Mouse (Mus musculus) myocyte (in vitro differentiated cells): ENCODE results near the gene Hist1h2ae. TPM values are rescaled to one million over a fixed set of nuclear protein-coding genes. Genes with fewer than 3 reads are reported as not detected.
"Not testable (repeated sequence)": the region's sequence is repeated elsewhere in the genome, so short reads cannot be mapped to it uniquely, and the experiment has no call there.

Experiments used
- H3K27me3 ChIP-seq: one replicate; pipeline ENCODE4 v1.6.1; 2011; ENCODE audit not compliant: control insufficient read depth, insufficient read depth, insufficient read length
- H3K36me3 ChIP-seq: one replicate; pipeline ENCODE4 v1.6.1; 2011; ENCODE audit not compliant: control insufficient read depth, insufficient read depth
- H3K4me2 ChIP-seq: one replicate; pipeline ENCODE4 v1.6.1; 2011; ENCODE audit warnings: low read depth, control low read depth
- H3K4me3 ChIP-seq: one replicate; pipeline ENCODE4 v1.5.1; 2011; ENCODE audit warnings: mild to moderate bottlenecking, control low read depth, moderate library complexity
- H3K79me2 ChIP-seq: one replicate; pipeline ENCODE4 v1.6.1; 2011; ENCODE audit not compliant: control insufficient read depth, insufficient read depth
- H3ac ChIP-seq: one replicate; pipeline ENCODE4 v1.6.1; 2011; ENCODE audit not compliant: control insufficient read depth, insufficient read length
- E2F4 ChIP-seq: IDR thresholded peaks from one replicate; pipeline ENCODE4 v1.6.1; 2011; ENCODE audit warnings: mild to moderate bottlenecking, control low read depth, moderate library complexity; ENCODE audit not compliant: insufficient read depth
- MAX ChIP-seq: IDR thresholded peaks from one replicate; pipeline ENCODE4 v1.6.1; 2011; ENCODE audit warnings: low read depth, mild to moderate bottlenecking, control low read depth
- MYOD1 ChIP-seq, 3 experiments: IDR thresholded peaks; one replicate each; pipeline ENCODE4 v1.6.1; 2011; ENCODE audit warnings: control low read depth in 2 of 3, low read depth in 2 of 3, mild to moderate bottlenecking in 2 of 3, moderate library complexity in 1 of 3; ENCODE audit not compliant: insufficient read length in 2 of 3, control insufficient read depth in 1 of 3
- MYOG ChIP-seq, 3 experiments: IDR thresholded peaks; one replicate each; pipeline ENCODE4 v1.6.1; 2011; ENCODE audit warnings: control low read depth in 2 of 3, low read depth in 2 of 3, mild to moderate bottlenecking in 2 of 3; ENCODE audit not compliant: insufficient read length in 2 of 3, control insufficient read depth in 1 of 3, insufficient read depth in 1 of 3
- POLR2A ChIP-seq: IDR thresholded peaks from one replicate; pipeline ENCODE4 v1.6.1; 2011; ENCODE audit warnings: low read depth, mild to moderate bottlenecking, control low read depth, moderate library complexity; ENCODE audit not compliant: insufficient read length
- POLR2AphosphoS2 ChIP-seq: IDR thresholded peaks from one replicate; pipeline ENCODE4 v1.6.1; 2011; ENCODE audit warnings: low read depth, control low read depth; ENCODE audit not compliant: insufficient read length
- REST ChIP-seq: IDR thresholded peaks from one replicate; pipeline ENCODE4 v1.6.1; 2011; ENCODE audit warnings: mild to moderate bottlenecking, control low read depth, moderate library complexity; ENCODE audit not compliant: insufficient read depth, insufficient read length
- SRF ChIP-seq: IDR thresholded peaks from one replicate; pipeline ENCODE4 v1.6.1; 2011; ENCODE audit warnings: low read depth; ENCODE audit not compliant: control insufficient read depth, insufficient read length
- TCF12 ChIP-seq: IDR thresholded peaks from one replicate; pipeline ENCODE4 v1.6.1; 2011; ENCODE audit warnings: mild to moderate bottlenecking, control low read depth; ENCODE audit not compliant: poor library complexity, insufficient read depth, severe bottlenecking
- TCF3 ChIP-seq: IDR thresholded peaks from one replicate; pipeline ENCODE4 v1.6.1; 2011; ENCODE audit warnings: low read depth, control low read depth; ENCODE audit not compliant: insufficient read length
- USF1 ChIP-seq: IDR thresholded peaks from one replicate; pipeline ENCODE4 v1.6.1; 2011; ENCODE audit warnings: low read depth, mild to moderate bottlenecking, control low read depth, moderate library complexity
- polyA plus RNA-seq: library from polyadenylated mRNA; unstranded; fragments of >200 nt; fragmentation: generic; extraction: Trizol; gene quantifications from one replicate; pipeline ENCODE4 v1.2.1, GENCODE M21; 2012; ENCODE audit warnings: missing spikeins

Gene Hist1h2ae
- polyA plus RNA-seq, 1 experiment = 4.5 TPM

DNA sequence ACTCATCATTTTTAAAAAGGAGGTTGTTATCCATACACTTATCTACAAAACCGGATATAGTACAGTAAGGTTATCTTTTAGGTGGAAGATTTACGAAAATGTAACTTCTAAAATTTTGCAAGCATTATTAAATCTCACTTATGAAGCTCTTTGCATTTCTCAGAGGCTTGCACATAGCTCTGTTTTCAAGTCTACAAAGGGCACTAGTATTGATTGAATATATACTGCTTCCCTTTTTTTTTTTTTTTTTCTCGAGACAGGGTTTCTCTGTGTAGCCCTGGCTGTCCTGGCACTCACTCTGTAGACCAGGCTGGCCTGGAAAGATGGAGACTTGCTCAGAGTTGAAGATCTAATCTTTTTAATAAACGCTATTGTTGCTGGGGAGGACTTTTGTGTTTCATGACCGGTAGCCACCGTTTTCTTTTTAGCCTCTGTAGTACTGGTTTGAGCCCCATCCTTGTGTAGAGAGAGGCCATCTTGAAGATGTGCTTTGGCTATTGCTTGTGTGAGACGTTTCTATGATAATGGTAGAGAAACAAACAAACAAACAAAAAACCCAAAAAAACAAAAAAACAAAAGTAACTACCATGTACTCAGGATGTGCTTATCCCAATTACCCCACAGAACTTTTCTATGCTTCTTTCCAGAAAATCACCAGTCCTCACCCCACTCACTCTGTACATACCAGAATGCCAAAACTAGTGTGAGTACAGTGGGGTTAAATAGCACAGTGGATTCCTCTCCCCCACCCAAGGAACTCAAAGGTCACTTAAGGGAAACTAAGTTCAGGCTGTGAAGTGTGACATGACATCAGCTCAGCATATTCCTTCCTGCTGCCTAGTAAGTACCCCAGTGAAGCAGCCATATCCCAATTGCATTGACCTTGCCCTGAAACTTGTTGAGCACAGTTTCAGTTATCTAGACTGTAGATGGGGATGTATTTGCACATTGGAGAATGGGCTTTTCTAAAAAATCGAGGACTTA, 18.8 kb downstream of the Hist1h2ae start:
- Histone ChIP-seq H3K27me3 (no peaks in the 10 kb centered on the region), H3K4me3 (peak overlapping the region; percentile 17), H3K79me2 (no peaks in the 10 kb centered on the region), H3ac (no peak overlapping the region), H3K36me3 (no peaks in the 10 kb centered on the region), H3K4me2 (peak overlapping the region; percentile 62)
- no peak for TF ChIP-seq E2F4
- no peak for TF ChIP-seq USF1
- no peak for TF ChIP-seq MYOD1 (IDR thresholded peaks at IDR 0.05; ENCODE audit: control insufficient read depth in 1 of 3, insufficient read length in 2 of 3, low read depth in 2 of 3)
- no peak for TF ChIP-seq SRF

DNA sequence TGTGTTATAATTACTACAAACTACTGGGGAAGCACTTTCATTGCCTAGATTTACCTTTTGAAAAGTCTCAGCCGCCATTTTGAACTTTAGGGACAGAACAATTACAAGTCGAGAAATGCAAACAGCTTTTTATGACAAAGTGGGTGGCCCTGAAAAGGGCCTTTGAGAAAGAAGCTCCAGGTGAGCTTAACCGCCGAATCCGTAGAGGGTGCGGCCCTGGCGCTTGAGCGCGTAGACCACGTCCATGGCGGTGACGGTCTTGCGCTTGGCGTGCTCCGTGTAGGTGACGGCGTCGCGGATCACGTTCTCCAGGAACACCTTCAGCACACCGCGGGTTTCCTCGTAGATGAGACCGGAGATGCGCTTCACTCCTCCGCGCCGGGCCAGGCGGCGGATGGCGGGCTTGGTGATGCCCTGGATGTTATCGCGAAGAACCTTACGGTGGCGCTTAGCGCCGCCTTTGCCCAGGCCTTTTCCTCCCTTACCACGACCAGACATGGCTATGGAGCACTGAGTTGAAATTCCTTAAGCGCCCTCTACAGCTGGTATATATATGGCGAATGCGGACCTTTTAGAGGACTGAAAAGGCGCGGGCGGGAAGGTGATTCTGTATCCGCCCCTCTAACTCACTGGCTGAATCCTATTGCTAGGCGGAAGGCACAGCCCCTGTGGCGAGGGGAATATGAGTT, 19.7 kb downstream of the Hist1h2ae start, which contains the start of gene Hist1h4f:
TSS of gene Hist1h4f (minus strand) at position 503 of the 689 bp plus-strand sequence.
- TF ChIP-seq SRF (peak; percentile 41), E2F4 (peak; percentile 86), POLR2AphosphoS2 (peak; percentile 99), POLR2A (peak; percentile 92)
- Histone ChIP-seq H3K4me2 (peak within 1 kb of the TSS; percentile 62), H3K4me3 (peak within 1 kb of the TSS; percentile 17)
- not testable (repeated sequence) for H3ac ChIP-seq, H3K79me2 ChIP-seq, H3K36me3 ChIP-seq, H3K27me3 ChIP-seq

DNA sequence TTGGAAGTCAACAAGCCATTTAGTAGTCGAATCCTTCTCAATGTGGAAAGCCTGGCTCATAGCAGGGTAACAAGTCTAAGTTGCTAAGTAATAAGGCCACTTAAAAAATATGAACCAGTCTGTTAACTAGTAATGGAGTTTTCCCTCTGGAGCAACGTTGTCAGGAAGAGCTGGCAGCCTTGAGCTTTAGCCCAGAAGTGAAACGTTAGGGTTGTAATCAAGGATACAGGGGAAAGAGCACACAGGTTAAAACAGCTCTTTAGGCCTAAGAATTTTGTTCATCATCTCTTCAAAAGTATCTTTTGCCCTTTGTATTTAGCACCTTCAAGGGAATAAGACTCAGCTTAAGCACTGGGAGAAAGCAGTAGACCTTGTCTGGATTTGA, 20.3 kb downstream of the Hist1h2ae start:
- no peak for TF ChIP-seq POLR2A
- TF ChIP-seq POLR2AphosphoS2 = peak; percentile 47
- Histone ChIP-seq H3ac (no peak overlapping the region), H3K4me2 (peak overlapping the region; percentile 62), H3K36me3 (no peaks in the 10 kb centered on the region), H3K79me2 (no peaks in the 10 kb centered on the region), H3K4me3 (peak overlapping the region; percentile 17), H3K27me3 (no peaks in the 10 kb centered on the region)

DNA sequence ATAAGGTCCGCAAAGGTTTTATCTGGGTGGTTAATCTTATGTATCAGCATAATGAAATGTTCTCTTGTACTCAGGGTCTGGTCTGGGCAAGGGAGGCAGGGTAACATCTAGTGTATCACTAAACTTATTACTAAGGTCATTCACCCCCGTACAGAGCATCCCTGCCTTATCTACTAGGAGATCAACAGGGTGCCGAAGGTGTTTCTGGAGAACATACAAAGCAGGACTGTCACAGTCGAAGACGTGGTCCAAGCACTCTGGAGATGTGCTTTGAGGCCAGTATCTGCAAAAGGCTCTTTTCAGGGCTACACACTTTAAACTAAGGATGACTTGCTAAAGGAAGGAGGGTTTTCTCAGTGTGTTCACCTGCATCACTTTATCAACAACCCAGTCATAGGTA, 24.3 kb downstream of the Hist1h2ae start:
- Histone ChIP-seq H3K27me3 (no peaks in the 10 kb centered on the region), H3K4me3 (no peak overlapping the region), H3K79me2 (peaks cover 4% of the 10 kb centered on the region), H3K4me2 (no peak overlapping the region), H3ac (no peak overlapping the region), H3K36me3 (no peaks in the 10 kb centered on the region)
- no peak for TF ChIP-seq MAX
- TF ChIP-seq TCF3 = no peak
- TF ChIP-seq TCF12 = no peak
- no peak for TF ChIP-seq MYOG (IDR thresholded peaks at IDR 0.05; ENCODE audit: control insufficient read depth in 1 of 3, insufficient read depth in 1 of 3, insufficient read length in 2 of 3, low read depth in 2 of 3)
- TF ChIP-seq USF1 = no peak

DNA sequence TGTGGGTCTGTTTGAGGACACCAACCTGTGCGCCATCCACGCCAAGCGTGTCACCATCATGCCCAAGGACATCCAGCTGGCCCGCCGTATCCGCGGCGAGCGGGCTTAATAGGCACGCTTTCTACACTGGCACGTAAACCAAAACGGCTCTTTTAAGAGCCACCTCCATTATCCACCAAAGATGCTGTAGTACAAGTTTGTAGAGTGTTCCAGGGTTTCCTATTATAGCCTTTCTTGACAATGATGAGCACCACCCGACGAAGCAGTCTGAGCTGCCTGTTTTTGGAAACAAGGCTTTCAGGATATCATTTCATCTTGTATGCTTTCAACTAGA, 26.3 kb downstream of the Hist1h2ae start:
- not testable (repeated sequence) for H3ac ChIP-seq, H3K27me3 ChIP-seq, H3K36me3 ChIP-seq, H3K79me2 ChIP-seq
- peak overlapping the region; percentile 37 for H3K4me3 ChIP-seq
- H3K4me2 ChIP-seq = peak overlapping the region; percentile 42

DNA sequence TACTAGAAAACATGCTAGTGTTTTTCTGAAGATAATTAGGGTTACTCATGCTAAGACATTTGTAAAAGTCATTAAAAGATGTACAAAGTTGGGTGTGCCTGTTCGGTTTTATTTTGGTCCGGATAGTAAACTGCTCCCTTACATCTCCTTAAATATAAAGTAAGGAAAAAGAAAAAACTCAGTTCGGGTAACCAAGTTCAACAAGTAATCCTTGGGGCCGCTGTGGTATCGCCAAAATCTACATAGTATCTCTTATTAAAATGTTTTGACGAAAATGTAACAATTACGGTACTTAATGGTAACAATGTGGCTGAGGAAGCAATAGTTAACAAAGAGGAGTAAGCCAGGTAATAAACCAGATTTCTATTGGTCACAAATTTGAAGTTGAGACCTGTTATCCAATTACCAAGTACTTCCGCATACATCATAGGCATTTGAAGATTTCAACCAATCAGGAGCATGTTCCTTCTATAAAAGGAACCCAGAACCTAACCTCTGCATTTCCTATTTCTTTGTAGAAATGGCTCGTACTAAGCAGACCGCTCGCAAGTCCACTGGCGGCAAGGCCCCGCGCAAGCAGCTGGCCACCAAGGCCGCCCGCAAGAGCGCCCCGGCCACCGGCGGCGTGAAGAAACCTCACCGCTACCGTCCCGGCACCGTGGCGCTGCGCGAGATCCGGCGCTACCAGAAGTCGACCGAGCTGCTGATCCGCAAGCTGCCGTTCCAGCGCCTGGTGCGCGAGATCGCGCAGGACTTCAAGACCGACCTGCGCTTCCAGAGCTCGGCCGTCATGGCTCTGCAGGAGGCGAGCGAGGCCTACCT, 26.8 kb downstream of the Hist1h2ae start, which contains the start of gene Hist1h3f:
TSS of gene Hist1h3f (plus strand) at position 88 of the 822 bp plus-strand sequence.
- no peak within 1 kb of the TSS for H3ac ChIP-seq
- H3K4me2 ChIP-seq = peak within 1 kb of the TSS; percentile 91
- peak within 1 kb of the TSS; percentile 37 for H3K4me3 ChIP-seq
- H3K36me3 ChIP-seq = no peaks in the 10 kb centered on the region
- H3K79me2 ChIP-seq = peaks cover 6% of the 10 kb centered on the region
- TF ChIP-seq POLR2A (peak; percentile 77), TCF12 (no peak), TCF3 (no peak), USF1 (no peak), MYOG (IDR thresholded peaks at IDR 0.05; ENCODE audit: control insufficient read depth in 1 of 3, insufficient read depth in 1 of 3, insufficient read length in 2 of 3, low read depth in 2 of 3) (peak in 1 of 3 experiments; percentile 22), E2F4 (no peak), REST (no peak), MAX (no peak), MYOD1 (IDR thresholded peaks at IDR 0.05; ENCODE audit: control insufficient read depth in 1 of 3, insufficient read length in 2 of 3, low read depth in 2 of 3) (no peak), POLR2AphosphoS2 (peak; percentile 83)
- H3K27me3 ChIP-seq = no peaks in the 10 kb centered on the region
